Mouse (Mus musculus): ENCODE results near the gene Olfr703. TPM values are rescaled to one million over a fixed set of nuclear protein-coding genes. Genes with fewer than 3 reads are reported as not detected.

Gene Olfr703
- polyA plus RNA-seq, 1 experiment = not detected

- TF ChIP-seq CTCF (IDR thresholded peaks at IDR 0.05; ENCODE audit: borderline replicate concordance, insufficient read depth, low read depth, low read length) (no peak), POLR2A (IDR thresholded peaks at IDR 0.05; ENCODE audit: borderline replicate concordance, insufficient read depth, low read length) (no peak)
Measured at GRCm38 (mm10) chr7:106888062-106888461, 44.9 kb downstream of the Olfr703 start, which contains the start of gene Olfr706. Gene Olfr706, minus strand, starts transcription at chr7:106888162.

More at GRCm38 (mm10) chr7:106888062-106888461, 44.9 kb downstream of the Olfr703 start, which contains the start of gene Olfr706:
- 79% methylated on average over 2 of the region's 2 CpGs for WGBS
- Histone ChIP-seq H3K4me3 (replicated peaks; ENCODE audit: insufficient read depth, low read depth, low read length) (no peak within 1 kb of the TSS), H3K4me1 (ENCODE audit: control insufficient read depth, insufficient read depth, low read length) (no peaks in the 10 kb centered on the region), H3K27ac (ENCODE audit: insufficient read depth, low read length) (no peak within 1 kb of the TSS), H3K27me3 (ENCODE audit: control insufficient read depth, insufficient read depth, low read length) (no peaks in the 10 kb centered on the region)
- no peak for DNase-seq

Other genes starting within 250 kb of the Olfr703 start
- gene Olfr693, start 162.8 kb upstream of the Olfr703 start, polyA plus RNA-seq (2012; rRNA removed) = not detected in 2 replicates
- gene Olfr694, start 151.5 kb upstream of the Olfr703 start, polyA plus RNA-seq (2012; rRNA removed) = not detected in 2 replicates
- not detected in 2 replicates for gene Olfr695, start 127.0 kb upstream of the Olfr703 start, polyA plus RNA-seq (2012; rRNA removed)
- gene Olfr697, start 100.9 kb upstream of the Olfr703 start, polyA plus RNA-seq (2012; rRNA removed) = not detected in 2 replicates
- not detected in 2 replicates for gene Olfr698, start 88.0 kb upstream of the Olfr703 start, polyA plus RNA-seq (2012; rRNA removed)
- not detected in 2 replicates for gene Olfr699, start 50.2 kb upstream of the Olfr703 start, polyA plus RNA-seq (2012; rRNA removed)
- gene Olfr700, start 34.5 kb upstream of the Olfr703 start, polyA plus RNA-seq (2012; rRNA removed) = not detected in 2 replicates
- not detected in 2 replicates for gene Olfr701, start 29.2 kb upstream of the Olfr703 start, polyA plus RNA-seq (2012; rRNA removed)
- not detected in 2 replicates for gene Olfr702, start 9.5 kb upstream of the Olfr703 start, polyA plus RNA-seq (2012; rRNA removed)
- gene Olfr704, start 19.8 kb downstream of the Olfr703 start, polyA plus RNA-seq (2012; rRNA removed) = not detected in 2 replicates
- not detected in 2 replicates for gene Olfr705, start 33.5 kb downstream of the Olfr703 start, polyA plus RNA-seq (2012; rRNA removed)
- not detected in 2 replicates for gene Olfr706, start 44.8 kb downstream of the Olfr703 start, polyA plus RNA-seq (2012; rRNA removed)
- not detected in 2 replicates for gene Olfr707, start 57.9 kb downstream of the Olfr703 start, polyA plus RNA-seq (2012; rRNA removed)
- not detected in 2 replicates for gene Olfr1532-ps1, start 64.6 kb downstream of the Olfr703 start, polyA plus RNA-seq (2012; rRNA removed)
- not detected in 2 replicates for gene Olfr709-ps1, start 88.9 kb downstream of the Olfr703 start, polyA plus RNA-seq (2012; rRNA removed)
- not detected in 2 replicates for gene Olfr710, start 105.0 kb downstream of the Olfr703 start, polyA plus RNA-seq (2012; rRNA removed)
- gene Olfr6, start 120.6 kb downstream of the Olfr703 start, polyA plus RNA-seq (2012; rRNA removed) = not detected in 2 replicates
- not detected in 2 replicates for gene Olfr711, start 132.1 kb downstream of the Olfr703 start, polyA plus RNA-seq (2012; rRNA removed)
- not detected in 2 replicates for gene Olfr2, start 162.7 kb downstream of the Olfr703 start, polyA plus RNA-seq (2012; rRNA removed)
- gene Olfr713, start 187.8 kb downstream of the Olfr703 start, polyA plus RNA-seq (2012; rRNA removed) = not detected in 2 replicates
- gene Olfr714, start 227.6 kb downstream of the Olfr703 start, polyA plus RNA-seq (2012; rRNA removed) = not detected in 2 replicates
- gene Olfr17, start 249.9 kb downstream of the Olfr703 start, polyA plus RNA-seq (2012; rRNA removed) = not detected in 2 replicates

Data from cerebellum, adult 2 months (tissue).